Mouse (Mus musculus): ENCODE data around the gene Hoxc5. TPM values are rescaled to one million over a fixed set of nuclear protein-coding genes. Genes with fewer than 3 reads are reported as not detected.

The Hoxc5 gene
- total RNA-seq, 2 experiments from 2014 or later, result not detected

GRCm38 (mm10) chr15:102965003-102965891, 2.0 kb upstream of the Hoxc5 start:
- intact Hi-C loops (cut with DNase I), result loop anchor here (10.0 kb wide), 1 partner anchor 270 kb away; no protein-coding TSS in a partner anchor
- no peak for DNase-seq (ENCODE audit: low spot score in 2 of 2)

- intact Hi-C loops (cut with DNase I), result loop anchor here (10.0 kb wide), 1 partner anchor 271 kb away; no protein-coding TSS in a partner anchor
- DNase-seq (ENCODE audit: low spot score in 2 of 2), result peak in 1 of 2 experiments; percentile 25
These were observed 1.1 kb upstream of the Hoxc5 start for GRCm38 (mm10) chr15:102965892-102966775.

GRCm38 (mm10) chr15:102966776-102967311, 399 bp upstream of the Hoxc5 start, which contains the start of gene Hoxc10:
Hoxc10 (plus strand) TSS chr15:102966796.
- intact Hi-C loops (cut with DNase I), result loop anchor here (10.0 kb wide), 1 partner anchor 272 kb away; no protein-coding TSS in a partner anchor
- DNase-seq (ENCODE audit: low spot score in 2 of 2), result no peak

GRCm38 (mm10) chr15:102967511-102968397, 511 bp downstream of the Hoxc5 start:
- intact Hi-C loops (cut with DNase I), result loop anchor here (10.0 kb wide), 1 partner anchor 273 kb away; no protein-coding TSS in a partner anchor
- no peak for DNase-seq (ENCODE audit: low spot score in 2 of 2)

GRCm38 (mm10) chr15:102969296-102969695, 2.1 kb downstream of the Hoxc5 start:
- no peak for DNase-seq (ENCODE audit: low spot score in 2 of 2)
- intact Hi-C loops (cut with DNase I), result loop anchor here (10.0 kb wide), 1 partner anchor 274 kb away; no protein-coding TSS in a partner anchor

- intact Hi-C loops (cut with DNase I), result loop anchor here (5.0 kb wide), 1 partner anchor 208 kb away; no protein-coding TSS in a partner anchor
- DNase-seq (ENCODE audit: low spot score in 2 of 2), result no peak
These were observed 3.5 kb downstream of the Hoxc5 start for GRCm38 (mm10) chr15:102970740-102971139.

- no peak for DNase-seq (ENCODE audit: low spot score in 2 of 2)
- intact Hi-C loops (cut with DNase I), result loop anchor here (5.0 kb wide), 1 partner anchor 210 kb away; no protein-coding TSS in a partner anchor
These were observed 5.0 kb downstream of the Hoxc5 start for GRCm38 (mm10) chr15:102972254-102972653.

- DNase-seq (ENCODE audit: low spot score in 2 of 2), result no peak
- intact Hi-C loops (cut with DNase I), result loop anchor here (5.0 kb wide), 1 partner anchor 210 kb away; no protein-coding TSS in a partner anchor
These were observed 5.5 kb downstream of the Hoxc5 start for GRCm38 (mm10) chr15:102972753-102973152.

GRCm38 (mm10) chr15:102975034-102975433, 7.8 kb downstream of the Hoxc5 start:
- intact Hi-C loops (cut with DNase I), result no loop called here

GRCm38 (mm10) chr15:102975688-102976111, 8.5 kb downstream of the Hoxc5 start:
- no peak for DNase-seq (ENCODE audit: low spot score in 2 of 2)
- intact Hi-C loops (cut with DNase I), result no loop called here

More at GRCm38 (mm10) chr15:102975034-102975433, 7.8 kb downstream of the Hoxc5 start:
- DNase-seq (ENCODE audit: low spot score in 2 of 2), result no peak

GRCm38 (mm10) chr15:102976171-102976570, 8.9 kb downstream of the Hoxc5 start, which contains the start of gene Hoxc9:
Hoxc9 (plus strand) TSS chr15:102976439.
- no peak for DNase-seq (ENCODE audit: low spot score in 2 of 2)
- intact Hi-C loops (cut with DNase I), result no loop called here

GRCm38 (mm10) chr15:102976631-102977422, 9.6 kb downstream of the Hoxc5 start:
- DNase-seq (ENCODE audit: low spot score in 2 of 2), result no peak
- intact Hi-C loops (cut with DNase I), result no loop called here

GRCm38 (mm10) chr15:102977423-102977974, 10.3 kb downstream of the Hoxc5 start:
- intact Hi-C loops (cut with DNase I), result no loop called here
- no peak for DNase-seq (ENCODE audit: low spot score in 2 of 2)

GRCm38 (mm10) chr15:102978615-102979515, 11.6 kb downstream of the Hoxc5 start:
- no peak for DNase-seq (ENCODE audit: low spot score in 2 of 2)
- intact Hi-C loops (cut with DNase I), result no loop called here

- intact Hi-C loops (cut with DNase I), result loop anchor here (10.0 kb wide), 1 partner anchor 335 kb away; the partner anchor contains the start of gene Gpr84
- no peak for DNase-seq (ENCODE audit: low spot score in 2 of 2)
These were observed 12.7 kb downstream of the Hoxc5 start for GRCm38 (mm10) chr15:102979936-102980335.

- DNase-seq (ENCODE audit: low spot score in 2 of 2), result no peak
- intact Hi-C loops (cut with DNase I), result loop anchor here (10.0 kb wide), 1 partner anchor 334 kb away; the partner anchor contains the start of gene Gpr84
These were observed 13.1 kb downstream of the Hoxc5 start for GRCm38 (mm10) chr15:102980352-102980751.

All from left cerebral cortex, postnatal 14 days (tissue).